Mouse (Mus musculus) bone marrow macrophage, adult 2 months (primary cell): ENCODE data around the gene Ccnjl. TPM values are rescaled to one million over a fixed set of nuclear protein-coding genes. Genes with fewer than 3 reads are reported as not detected.

Source experiments
- H3K27ac ChIP-seq: 2 replicates; pipeline ENCODE4 v1.5.1; 2012; ENCODE audit warnings: low read depth, low read length; ENCODE audit not compliant: insufficient read depth
- H3K4me1 ChIP-seq: 2 replicates; pipeline ENCODE4 v1.6.1; 2012; ENCODE audit warnings: low read length; ENCODE audit not compliant: control insufficient read depth, insufficient read depth
- H3K4me3 ChIP-seq: 2 replicates; pipeline ENCODE4 v1.5.1; 2012; ENCODE audit warnings: mild to moderate bottlenecking, low read length, moderate library complexity; ENCODE audit not compliant: insufficient read depth
- CTCF ChIP-seq: IDR thresholded peaks from 2 replicates; pipeline ENCODE4 v1.5.1; 2012; ENCODE audit warnings: low read depth, mild to moderate bottlenecking, low read length, moderate library complexity
- POLR2A ChIP-seq: IDR thresholded peaks from 2 replicates; pipeline ENCODE4 v1.6.1; 2012; ENCODE audit warnings: mild to moderate bottlenecking, low read depth, low read length, borderline replicate concordance
- polyA plus RNA-seq: library from polyadenylated mRNA; stranded (reverse); fragments of >200 nt; gene quantifications from 2 replicates; pipeline ENCODE4 v1.2.4, GENCODE M21; 2012; ENCODE audit not compliant: missing spikeins, insufficient read depth, insufficient read length

The Ccnjl gene
- polyA plus RNA-seq, 1 experiment = not detected

DNA sequence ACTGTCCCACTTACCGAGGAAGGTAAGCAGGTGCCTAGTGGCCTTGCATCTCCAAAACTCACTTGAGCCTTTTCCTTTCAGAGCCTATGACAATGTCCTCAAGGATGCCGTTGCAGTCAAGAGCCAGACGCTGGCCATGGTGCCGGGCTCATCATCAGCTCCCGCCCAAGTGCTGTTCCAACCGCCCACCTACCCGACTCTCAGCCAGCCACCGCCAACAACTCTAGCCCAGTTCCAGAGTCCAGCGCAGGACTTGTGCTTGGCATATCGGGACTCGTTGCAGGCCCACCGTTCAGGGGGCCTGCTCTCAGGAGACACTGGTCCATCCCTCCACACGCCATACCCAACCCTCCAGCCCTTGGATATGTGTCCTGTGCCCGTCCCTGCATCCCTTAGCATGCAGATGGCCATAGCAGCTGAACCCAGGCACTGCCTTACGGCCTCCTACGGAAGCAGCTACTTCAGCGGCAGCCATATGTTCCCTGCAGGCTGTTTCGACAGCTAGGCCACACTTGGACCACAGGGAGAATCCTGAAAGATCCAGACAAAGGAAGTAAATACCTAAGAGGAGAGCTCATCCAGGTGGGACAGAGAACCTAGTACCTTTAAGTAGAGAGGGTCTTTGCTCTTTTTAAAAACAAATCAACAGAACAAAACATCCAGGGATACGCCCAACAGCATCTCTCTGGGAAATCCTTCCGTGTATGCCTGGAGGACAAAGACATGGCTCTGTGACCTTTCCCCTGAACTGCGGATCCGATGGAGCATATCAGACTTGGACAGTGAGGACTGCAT lies 56.8 kb downstream of the Ccnjl start:
- Histone ChIP-seq H3K4me3 (no peak overlapping the region), H3K27ac (no peak overlapping the region), H3K4me1 (peaks cover 3% of the 10 kb centered on the region; the same call in 1 of the 2 replicates)
- TF ChIP-seq CTCF = no peak
- TF ChIP-seq POLR2A = no peak

- Histone ChIP-seq H3K27ac (no peak within 1 kb of the TSS), H3K4me1 (peaks cover 3% of the 10 kb centered on the region; the same call in 1 of the 2 replicates), H3K4me3 (no peak within 1 kb of the TSS)
- TF ChIP-seq CTCF (peak; percentile 62), POLR2A (no peak)
Observed at GRCm38 (mm10) chr11:43586324-43587090, 57.9 kb downstream of the Ccnjl start, which contains the start of gene 4933415A04Rik. TSS of gene 4933415A04Rik (plus strand) at chr11:43587040.

DNA sequence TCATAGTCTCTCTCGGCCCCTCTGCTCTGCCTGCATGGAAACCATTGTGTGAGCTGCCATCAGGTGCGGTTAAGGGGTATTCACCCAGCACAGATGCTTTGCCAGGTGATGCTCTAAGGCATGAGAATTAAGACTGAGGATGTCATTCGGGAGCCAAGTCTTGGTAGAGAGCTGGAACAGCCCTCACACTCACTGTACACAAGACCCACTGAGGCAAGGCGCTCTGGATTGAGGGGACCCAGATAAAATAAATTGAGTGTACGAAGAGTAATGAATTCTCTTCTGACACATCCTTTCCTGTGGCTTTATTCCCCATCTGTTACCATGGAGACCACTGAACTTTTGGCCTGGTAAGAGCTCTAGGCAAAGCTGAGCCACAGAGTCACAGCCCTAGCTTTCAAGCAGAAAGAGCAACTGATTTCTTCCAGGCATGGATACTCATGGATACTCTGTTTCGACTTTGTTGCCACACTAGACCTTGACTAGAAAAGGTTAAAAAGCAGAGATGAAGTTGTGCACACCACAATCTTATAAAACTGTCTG lies 61.0 kb downstream of the Ccnjl start:
- TF ChIP-seq POLR2A (no peak), CTCF (no peak)

DNA sequence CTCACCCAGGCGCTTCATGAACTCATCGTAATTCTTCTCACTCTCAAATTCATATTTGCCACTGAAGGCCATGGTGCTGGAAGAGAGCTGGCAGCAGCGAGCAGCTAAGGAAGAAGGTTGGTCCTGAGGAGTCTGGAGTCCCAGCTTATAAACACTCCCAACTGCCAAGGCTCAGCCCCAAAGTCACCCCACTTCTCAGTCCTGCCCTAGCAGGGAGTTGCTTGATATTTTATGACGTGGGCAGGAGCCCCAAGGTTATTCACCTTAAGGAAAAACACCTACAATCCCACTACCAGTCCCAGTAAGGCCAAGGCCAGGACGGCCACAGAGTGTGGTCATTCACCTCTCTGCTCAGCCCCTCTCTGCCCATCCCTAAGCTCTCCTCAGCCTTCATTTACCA lies 72.9 kb downstream of the Ccnjl start, which contains the start of gene Fabp6:
Fabp6 (minus strand) TSS at position 101 of the 400 bp plus-strand sequence.
- H3K4me3 ChIP-seq = no peak within 1 kb of the TSS
- TF ChIP-seq CTCF (no peak), POLR2A (no peak)
- H3K4me1 ChIP-seq = peaks cover 2% of the 10 kb centered on the region; the same call in 1 of the 2 replicates
- H3K27ac ChIP-seq = no peak within 1 kb of the TSS

More for the DNA sequence above, 61.0 kb downstream of the Ccnjl start:
- H3K4me3 ChIP-seq = no peak overlapping the region
- H3K27ac ChIP-seq = no peak overlapping the region
- H3K4me1 ChIP-seq = peaks cover 9% of the 10 kb centered on the region

GRCm38 (mm10) chr11:43604207-43604606 lies 75.6 kb downstream of the Ccnjl start:
- no peak overlapping the region for H3K27ac ChIP-seq
- H3K4me3 ChIP-seq = no peak overlapping the region
- peaks cover 2% of the 10 kb centered on the region; the same call in 1 of the 2 replicates for H3K4me1 ChIP-seq
- no peak for TF ChIP-seq POLR2A
- TF ChIP-seq CTCF = no peak

DNA sequence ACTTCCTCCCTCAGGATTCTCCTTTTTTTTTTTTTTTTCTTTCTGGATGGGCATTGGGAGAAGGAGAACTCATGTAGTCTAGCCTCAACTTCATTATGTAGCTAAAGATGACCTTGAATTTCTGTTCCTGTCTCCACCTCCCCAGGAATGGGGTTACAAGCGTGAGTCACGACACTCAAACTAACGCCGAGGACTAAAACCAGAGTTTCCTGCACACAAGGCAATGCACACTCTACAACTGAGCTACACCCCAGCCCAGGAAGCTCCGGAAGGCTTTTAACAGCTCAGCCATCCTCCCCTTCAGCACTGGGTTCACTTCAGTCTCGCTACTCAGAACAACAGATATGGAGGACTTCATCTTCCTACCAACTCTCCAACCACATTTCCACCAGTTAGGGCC lies 76.3 kb downstream of the Ccnjl start:
- Histone ChIP-seq H3K4me3 (no peak overlapping the region), H3K4me1 (peaks cover 2% of the 10 kb centered on the region; the same call in 1 of the 2 replicates), H3K27ac (no peak overlapping the region)
- TF ChIP-seq POLR2A (no peak), CTCF (no peak)

- H3K4me1 ChIP-seq = no peaks in the 10 kb centered on the region
- H3K4me3 ChIP-seq = no peak overlapping the region
- H3K27ac ChIP-seq = no peak overlapping the region
- no peak for TF ChIP-seq CTCF
- TF ChIP-seq POLR2A = no peak
Observed at GRCm38 (mm10) chr11:43605859-43606258, 77.3 kb downstream of the Ccnjl start.

GRCm38 (mm10) chr11:43608440-43608839 lies 79.9 kb downstream of the Ccnjl start:
- no peak overlapping the region for H3K27ac ChIP-seq
- TF ChIP-seq POLR2A = no peak
- no peak for TF ChIP-seq CTCF
- H3K4me1 ChIP-seq = no peaks in the 10 kb centered on the region
- H3K4me3 ChIP-seq = no peak overlapping the region

- Histone ChIP-seq H3K4me1 (no peaks in the 10 kb centered on the region), H3K4me3 (no peak overlapping the region), H3K27ac (no peak overlapping the region)
- TF ChIP-seq CTCF (no peak), POLR2A (no peak)
Observed at GRCm38 (mm10) chr11:43610006-43610661, 81.5 kb downstream of the Ccnjl start.

GRCm38 (mm10) chr11:43610662-43611033 lies 82.1 kb downstream of the Ccnjl start:
- no peak overlapping the region for H3K27ac ChIP-seq
- no peaks in the 10 kb centered on the region for H3K4me1 ChIP-seq
- H3K4me3 ChIP-seq = no peak overlapping the region
- TF ChIP-seq POLR2A (no peak), CTCF (no peak)
